Mouse (Mus musculus) cerebellum, postnatal 25 days (tissue): ENCODE results near the gene Il6ra.
"Not testable (repeated sequence)": the region's sequence is repeated elsewhere in the genome, so short reads cannot be mapped to it uniquely, and the experiment has no call there.

ENCODE experiments used
- DNase-seq, 2 experiments: peaks; one replicate each; pipeline ENCODE4 v3.0.0; 2021; ENCODE audit warnings: mixed read lengths in 2 of 2

Gene Il6ra

DNA sequence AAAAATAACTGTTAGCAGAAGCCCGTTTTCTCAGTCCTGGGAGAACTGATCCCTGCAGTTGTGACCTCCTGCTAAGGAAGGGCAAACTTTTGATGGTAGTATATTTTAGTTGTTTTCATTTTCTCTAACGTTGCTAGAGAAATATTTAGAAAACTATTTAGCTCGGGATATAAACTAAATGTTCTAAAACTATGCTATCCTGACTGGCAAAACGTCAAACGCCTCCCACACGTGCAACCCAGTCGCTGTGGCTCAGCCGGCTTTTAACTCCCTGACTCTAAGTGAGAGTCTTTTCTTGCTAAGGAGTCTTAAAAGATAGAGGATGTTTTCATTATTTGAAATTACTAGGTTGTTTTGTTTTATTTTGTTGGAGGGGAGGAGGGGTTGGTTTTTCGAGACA lies 38.0 kb downstream of the Il6ra start:
- no peak for DNase-seq

DNA sequence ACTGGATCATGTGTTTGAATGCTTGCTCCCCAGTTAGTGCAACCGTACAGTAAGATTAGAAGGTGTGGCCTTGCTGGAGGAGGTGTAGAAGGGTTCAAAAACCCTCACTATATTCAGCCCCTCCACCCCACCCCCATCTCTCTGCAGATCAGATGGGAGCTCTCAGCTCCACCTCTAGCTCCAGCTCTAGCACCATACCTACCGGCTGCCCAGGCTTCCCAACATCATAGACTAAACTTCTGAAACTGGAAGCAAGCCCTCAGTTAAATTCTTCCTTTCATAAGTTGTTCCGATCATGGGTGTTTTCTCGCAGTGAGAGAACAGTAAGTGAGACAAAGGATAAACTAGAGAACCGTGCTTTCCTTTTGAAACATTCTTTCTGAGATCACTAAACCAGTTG lies 38.9 kb downstream of the Il6ra start:
- no peak for DNase-seq

DNA sequence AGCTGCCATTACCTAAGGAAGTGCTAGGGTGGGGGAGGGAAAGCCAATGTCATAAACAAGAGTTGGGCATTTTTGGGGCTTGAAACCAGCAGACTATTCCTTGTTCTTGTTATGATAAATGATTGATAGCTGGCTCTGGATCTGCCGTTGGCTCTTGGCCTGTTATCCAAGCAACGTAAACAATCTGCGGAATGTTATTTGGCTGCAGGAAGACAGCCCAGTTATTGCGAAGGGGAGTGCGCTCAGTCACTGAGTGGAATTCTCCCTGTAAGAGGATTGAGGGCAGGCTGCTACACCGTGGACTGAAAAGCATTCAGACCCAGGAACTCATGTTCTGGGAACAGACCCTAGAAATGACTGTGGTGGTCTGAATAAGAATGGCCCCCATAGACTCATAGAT lies 40.3 kb downstream of the Il6ra start:
- no peak for DNase-seq

DNA sequence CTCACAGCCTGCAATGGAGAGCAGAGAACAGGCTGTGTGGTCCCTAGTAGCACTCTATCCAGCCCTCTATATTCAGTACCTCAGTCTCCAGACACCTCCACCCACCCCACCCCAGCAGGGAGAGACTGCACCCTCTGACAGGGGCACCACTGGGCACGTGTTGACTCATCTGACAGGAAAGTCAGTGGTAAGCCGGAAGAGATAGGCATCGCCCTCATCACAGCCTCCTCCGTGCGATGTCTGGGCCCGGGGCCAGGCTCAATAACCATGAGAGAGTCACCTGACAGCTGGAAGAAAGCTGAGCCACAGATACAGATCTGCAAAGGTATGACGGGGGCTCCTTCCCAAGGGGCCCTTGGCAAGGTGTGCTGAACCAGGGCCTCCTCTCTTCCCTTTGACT lies 40.8 kb downstream of the Il6ra start:
- DNase-seq: no peak

DNA sequence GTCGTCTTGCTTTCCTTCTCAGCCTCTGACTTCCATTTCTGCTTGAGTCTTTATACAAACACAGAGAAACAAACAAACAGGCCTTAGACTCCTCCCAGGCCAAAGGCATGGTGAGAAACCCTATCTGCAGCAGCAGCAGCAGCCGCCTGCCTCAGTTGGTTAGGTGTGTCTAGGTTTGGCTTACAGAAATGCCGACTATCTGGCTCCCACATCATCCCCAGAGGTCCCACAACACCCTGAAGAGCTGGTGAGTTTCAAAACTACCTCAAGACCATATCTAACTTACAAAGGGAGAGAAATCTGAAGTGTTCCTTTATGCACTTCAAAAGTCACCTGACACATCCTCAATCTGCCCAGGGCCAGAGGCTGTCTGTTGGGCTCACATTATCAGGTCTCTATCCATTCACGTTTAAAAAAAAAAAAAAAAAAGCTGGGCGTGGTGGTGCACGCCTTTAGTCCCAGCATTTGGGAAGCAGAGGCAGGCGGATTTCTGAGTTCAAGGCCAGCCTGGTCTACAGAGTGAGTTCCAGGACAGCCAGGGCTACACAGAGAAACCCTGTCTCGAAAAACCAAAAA lies 41.6 kb downstream of the Il6ra start:
- no peak for DNase-seq

DNA sequence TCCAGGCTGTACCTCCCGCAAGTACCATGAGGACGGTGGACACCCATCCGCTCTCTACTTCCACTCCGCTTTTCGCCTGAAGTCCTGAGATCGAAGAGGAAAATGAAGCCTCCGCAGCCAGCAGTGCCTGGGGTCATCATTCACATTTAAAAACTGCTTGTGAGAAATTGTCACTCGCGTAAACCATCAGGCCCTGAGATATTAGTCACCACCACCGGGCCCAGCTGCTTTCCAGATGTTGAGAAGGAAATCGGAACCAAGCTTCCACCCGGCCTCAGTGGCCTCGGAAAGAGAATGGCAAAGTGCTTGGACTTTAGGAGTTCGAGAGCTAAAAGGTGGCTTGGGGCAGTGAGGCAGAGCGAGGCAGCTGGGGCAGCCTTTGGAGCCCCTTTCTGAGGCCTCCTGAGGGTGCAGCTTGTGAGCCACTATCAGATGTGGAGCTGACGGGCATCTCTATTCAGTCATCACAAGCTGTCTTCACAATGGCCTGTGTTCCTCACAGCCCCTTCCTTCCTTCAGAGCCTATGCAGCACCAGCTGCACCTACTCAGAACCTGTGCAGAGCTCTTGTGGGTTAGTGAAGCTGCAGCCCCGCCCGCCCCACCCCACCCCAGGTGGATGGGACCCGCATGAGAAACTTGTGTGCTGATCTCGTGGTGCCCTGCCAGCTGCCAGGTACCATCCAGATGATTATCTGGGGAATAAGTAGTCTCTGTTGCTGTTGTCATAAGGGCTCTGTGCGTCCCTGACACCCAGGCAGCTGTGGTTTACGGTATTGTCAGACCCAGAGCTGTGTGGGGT lies 42.3 kb downstream of the Il6ra start:
- no peak for DNase-seq

DNA sequence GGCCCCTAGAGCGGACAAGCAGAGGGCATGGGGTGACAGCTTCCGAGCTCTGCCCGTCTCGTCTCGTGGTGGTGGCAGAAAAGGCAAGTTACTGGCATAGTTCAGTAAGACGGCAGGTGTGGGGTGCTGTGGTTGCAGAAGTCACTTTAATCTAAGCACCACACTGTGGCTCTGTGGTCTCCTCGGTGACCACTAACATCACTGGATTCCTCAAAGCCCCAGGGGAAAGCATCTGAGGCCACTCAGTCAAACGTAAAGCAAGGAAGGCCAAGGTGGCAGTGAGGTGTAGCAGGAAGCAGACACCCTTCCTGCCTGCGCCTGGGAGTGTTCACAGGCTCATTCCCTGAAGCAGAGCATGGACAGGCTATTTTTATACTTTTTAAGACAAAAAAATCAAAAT lies 43.4 kb downstream of the Il6ra start:
- no peak for DNase-seq

DNA sequence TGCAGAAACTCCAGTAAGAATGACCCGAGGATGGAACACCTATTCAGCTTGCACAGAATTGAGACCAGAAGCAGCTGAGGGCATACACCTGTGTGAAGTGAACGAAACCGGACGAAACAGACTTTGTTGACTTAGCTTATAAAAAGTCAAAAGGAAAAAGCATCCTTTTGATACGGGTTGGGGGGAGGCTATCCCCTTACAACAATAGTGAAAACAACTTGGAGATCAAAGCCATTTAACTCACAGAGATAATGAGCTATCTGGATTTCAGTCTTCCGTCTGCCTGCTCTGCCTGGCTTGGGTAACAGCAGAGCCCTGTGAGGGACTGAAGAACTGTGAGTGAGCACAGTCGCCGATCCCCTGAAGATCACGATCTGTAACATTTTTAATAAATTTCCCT lies 44.0 kb downstream of the Il6ra start:
- DNase-seq: no peak

DNA sequence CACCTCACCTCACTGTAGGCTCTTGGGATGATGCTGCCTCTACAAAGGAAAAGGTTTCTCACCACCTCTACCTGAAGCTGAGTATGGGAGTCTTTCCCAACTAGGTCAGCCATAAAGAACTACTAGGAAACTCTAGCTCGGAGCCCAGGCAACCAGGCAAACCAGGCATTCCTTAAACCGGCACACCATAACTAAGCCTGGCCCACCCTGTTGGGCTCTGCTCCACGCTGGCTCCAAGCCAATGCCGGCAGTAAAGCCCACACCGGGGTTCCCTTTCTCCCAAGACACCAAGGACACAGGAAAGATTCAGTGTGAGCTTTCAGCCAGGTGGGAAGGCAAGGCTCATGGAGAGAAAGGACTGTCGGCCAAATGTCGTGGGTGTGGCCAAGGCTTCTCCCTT lies 44.6 kb downstream of the Il6ra start:
- DNase-seq: no peak

DNA sequence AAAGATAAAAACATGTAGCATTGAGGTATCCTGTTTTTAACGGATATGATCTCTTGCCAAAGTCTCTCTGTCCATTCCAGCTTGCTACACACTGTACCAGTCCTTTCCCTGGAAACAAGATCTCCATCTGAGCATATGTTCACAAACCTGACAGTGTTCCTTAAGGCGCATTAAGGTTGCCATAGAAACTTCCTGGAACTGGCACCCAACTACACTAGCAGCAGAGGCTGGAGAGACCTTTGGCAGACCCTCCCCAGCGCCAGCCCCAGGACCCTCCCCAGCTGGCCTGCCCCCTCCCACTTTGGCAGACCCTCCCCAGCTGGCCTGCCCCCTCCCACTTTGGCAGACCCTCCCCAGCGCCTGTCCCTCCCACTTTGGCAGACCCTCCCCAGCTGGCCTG lies 45.3 kb downstream of the Il6ra start:
- DNase-seq: no peak

DNA sequence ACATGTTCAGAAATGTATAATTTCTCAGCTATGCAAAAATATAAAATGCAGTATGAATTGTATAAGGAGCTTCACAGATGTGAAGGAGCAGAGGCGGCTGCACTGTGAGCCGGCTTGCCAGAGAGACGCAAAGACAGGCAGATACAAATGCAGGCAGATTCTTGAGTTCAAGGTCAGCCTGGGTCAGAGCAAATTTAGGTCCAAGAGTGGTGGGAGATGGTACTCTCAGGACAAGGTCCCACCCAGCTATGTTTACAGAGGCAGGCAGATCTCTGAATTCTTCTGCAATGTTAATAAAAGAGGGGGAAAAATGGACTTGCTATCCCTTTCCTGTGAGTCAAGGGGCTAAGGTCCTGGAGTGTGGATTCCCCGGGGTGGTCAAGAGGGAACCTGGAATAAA lies 47.2 kb downstream of the Il6ra start:
- DNase-seq: no peak

DNA sequence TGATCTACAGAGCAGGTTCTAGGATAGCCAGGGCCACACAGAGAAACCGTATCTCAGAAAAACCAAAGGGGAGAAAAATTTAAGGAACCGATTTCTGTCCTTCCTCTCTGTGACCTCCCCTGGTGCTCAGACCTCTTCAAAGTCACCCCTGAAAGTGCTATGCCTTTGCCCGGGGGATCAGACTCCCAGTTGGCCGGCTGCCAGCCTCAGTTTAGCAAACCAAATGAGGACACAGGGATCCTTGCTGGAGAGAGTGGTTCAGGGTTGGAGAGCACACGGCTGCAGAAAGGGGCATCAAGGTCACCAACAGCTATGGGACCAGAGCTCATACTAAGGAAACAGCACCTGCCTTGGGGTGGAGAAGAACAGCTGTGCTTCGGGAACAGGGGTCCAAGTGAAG lies 48.0 kb downstream of the Il6ra start:
- DNase-seq: no peak

DNA sequence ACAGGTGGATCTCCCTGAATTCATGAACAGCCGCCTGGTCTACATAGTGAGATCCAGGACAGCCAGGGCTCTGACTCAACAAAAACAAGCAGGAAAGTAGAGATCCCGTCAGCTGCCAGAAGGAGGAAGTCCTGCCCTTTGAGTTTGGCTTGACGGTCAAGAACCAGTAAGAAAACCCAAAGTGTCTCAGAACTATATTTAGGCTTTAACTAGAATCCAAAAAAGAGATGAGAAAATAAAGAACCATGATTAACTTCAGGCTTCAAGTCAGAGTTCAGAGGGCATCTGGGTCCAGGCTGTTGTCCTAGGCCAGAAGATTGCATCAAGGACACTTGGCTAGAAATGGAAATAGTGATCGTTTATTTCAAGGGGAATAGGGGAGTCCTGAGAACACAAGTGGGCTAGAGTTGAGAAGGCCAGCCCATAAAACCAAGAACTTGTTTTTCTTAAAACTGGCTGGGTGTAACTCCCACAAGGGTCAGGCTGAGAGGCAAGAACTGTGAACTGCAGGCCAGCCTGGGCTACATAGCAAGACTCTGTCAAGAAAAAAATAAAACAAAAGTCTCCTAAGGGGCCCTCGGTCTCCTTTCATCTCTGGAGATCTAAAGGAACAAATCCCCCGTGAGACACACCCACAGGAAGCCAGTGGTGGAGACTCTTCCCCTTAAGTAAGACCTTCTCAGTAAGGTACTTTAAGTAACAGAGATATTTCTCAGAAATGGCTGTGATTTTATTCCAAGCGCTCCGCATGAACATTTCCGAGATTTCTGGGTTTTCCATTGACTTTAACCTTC lies 49.1 kb downstream of the Il6ra start:
- no peak for DNase-seq

DNA sequence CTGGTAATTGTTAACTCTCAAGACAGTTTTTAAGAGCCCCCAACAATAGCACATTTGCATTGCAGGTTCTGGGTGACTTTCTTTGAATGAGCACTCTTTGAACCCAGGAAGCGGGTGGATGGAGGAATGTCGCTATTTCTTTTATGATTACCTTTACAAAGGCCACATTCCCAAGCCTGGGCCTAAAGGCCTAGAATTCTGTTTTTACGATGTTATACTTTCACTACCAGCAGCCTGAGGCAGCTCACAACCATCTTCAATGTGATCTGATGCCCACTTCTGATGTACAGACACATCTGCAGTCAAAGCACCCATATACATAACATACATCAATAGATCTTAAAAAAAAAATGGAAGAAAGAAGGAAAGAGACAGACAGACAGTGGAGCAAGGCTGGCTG lies 49.7 kb downstream of the Il6ra start:
- DNase-seq: not testable (repeated sequence)

DNA sequence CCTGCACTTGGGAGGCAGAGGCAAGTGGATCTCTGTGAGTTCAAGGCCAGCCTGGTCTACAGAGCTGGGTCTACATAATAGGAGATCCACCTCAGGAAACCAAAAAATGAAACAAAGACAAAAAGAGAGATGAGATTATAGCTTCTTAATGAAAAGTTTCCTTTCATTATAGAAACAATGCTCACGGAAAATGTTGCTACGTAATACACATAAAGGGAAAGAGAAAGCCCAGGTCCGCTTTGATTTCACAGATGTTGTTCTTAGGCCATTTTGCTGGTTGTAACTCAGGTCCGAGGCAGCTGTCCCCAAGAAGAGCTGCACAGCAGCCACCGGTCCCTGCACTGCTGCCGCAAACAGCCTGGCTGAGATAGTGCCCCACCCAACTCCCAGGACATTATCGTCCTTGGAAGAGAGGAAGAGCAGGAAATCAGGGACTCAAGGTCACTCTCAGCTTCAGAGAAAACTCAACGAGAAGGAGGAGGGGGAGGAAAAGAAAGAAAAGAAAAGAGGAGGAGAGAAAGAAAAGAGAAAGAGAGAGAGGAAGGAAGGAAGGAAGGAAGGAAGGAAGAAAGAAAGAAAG lies 50.7 kb downstream of the Il6ra start:
- DNase-seq: no peak

DNA sequence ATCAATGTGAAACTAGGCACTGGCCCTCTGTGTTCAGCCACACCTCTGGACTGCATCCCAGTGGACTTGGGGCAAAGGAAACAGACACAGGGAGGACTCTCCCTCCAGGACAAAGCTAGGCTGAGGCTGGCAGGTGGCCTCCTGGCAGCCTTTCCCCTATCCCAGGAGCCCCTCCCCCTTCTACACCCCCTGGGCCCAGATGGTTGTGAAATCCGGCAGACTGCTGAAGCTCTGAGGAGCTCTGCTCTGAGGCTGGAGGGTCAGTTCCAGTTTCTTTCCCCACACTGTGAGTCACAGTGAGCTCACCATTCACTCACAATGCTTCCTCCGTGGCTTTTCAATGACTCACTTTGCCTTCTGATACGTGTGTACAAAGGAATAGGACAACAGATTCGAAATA lies 51.9 kb downstream of the Il6ra start:
- peak; percentile 19 to 32 for DNase-seq

DNA sequence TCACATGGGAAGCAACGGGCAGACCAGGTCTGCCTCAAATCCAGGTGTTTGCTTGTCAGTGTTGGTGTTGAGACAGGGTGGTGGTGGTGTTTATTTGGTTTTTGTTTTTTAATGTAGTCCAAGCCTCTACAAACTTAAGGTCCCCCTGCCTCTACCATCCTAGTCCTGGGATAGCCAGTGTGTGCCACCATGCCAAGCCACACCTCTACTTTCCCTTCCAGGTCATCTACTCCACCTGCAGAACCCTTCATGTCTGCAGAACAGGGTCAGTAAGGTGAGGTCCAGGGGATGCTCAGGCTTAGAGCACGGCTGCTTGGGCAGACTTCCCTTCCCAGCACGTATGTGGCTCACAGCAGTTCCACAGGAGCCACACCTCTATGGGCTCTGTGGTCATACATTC lies 52.7 kb downstream of the Il6ra start:
- no peak for DNase-seq

DNA sequence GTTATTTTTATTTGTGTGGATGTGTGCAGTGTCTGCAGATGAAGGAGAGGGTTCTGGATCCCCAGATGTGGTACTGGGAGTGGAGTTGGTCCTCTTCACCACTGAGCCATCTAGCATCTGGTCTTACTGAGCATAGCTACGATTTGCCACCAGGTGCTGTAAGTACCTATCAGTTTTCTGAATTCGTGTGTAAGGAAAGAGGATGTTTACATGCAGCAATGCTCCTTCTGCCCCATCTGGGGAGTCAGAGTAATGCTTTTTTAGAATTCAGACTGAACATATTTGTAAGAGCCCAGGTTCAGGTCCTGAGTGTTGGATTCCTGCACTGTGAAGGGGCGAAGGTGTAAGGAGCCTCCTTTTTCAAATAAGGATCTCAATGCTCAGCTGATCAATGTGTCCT lies 53.1 kb downstream of the Il6ra start:
- DNase-seq: no peak

DNA sequence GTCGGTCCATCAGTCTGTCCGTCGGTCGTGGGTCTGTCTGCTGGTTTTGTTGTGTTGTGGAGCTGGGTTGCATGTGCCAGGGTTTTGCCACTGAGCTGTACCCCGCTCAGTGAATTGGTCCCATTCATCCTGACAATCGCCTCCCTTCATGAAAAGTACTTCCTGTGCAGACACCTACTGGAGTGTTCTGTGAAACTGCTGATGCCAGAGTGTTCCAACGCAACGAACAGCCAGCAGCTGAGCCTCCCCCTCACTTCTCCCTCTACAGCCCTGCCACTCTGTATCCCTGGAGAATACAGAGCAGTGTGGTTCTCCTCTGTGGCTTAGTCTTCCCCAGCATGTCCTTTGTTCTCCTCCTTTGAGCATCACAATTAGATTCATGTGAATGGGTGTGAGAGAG lies 54.1 kb downstream of the Il6ra start:
- DNase-seq: no peak

DNA sequence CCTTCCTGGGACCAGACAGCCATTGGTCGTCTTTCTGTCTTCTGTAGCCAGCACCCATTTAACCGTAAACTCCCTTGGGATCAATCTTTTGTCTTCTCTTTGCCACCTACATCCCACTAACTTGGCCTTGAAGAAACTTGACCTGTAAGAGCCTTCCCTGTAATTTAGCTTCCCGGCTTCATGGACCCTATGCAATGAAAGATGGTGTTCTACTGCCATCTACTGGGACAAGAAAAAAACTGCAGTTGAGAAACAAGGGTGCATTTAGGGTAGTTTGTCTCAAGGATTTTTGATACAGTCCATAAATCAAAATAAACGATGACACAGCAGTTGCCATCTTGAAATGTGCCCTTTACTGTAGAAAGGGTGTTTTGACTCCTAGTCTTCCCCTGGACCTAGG lies 54.9 kb downstream of the Il6ra start:
- peak in 1 of 2 experiments; percentile 14 for DNase-seq

DNA sequence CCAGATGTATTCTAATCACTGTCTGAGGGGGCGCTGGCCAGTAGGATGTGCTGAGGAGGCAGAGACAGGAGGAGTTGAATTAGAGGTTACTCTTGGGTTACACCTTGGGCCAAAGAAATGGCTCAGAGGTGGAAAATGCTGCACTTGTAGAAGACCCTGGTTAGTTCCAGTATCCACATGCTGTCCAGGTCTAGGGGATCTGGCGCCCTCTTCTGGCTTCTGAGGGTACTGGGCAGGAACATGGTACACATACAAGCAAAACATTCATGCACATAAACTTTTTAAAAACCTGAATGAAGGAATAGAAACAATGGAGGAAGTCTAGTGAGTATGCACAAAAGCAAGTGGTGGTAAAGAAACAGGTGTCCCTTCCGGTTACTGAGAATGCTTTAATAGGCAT lies 55.6 kb downstream of the Il6ra start:
- peak in 1 of 2 experiments; percentile 25 for DNase-seq

DNA sequence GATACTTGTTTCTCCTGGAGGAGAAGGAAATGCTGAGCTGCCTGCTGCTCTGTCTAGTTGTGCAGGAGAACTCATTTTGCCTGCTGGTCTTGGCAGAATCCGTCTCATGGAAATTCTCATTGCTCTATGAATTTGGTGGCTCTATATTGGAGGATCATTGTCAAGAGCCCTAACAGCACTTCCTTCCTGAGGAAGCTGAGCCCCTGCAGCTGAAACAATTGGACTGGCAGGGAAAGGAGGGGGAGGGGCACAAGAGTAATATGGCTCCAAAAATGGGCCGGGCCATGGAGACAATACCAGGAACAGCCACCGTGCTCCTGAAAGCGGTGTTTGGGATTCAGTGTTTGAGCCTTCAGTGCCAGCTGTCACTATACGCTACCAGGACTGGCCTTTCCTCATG lies 59.2 kb downstream of the Il6ra start:
- DNase-seq: no peak

DNA sequence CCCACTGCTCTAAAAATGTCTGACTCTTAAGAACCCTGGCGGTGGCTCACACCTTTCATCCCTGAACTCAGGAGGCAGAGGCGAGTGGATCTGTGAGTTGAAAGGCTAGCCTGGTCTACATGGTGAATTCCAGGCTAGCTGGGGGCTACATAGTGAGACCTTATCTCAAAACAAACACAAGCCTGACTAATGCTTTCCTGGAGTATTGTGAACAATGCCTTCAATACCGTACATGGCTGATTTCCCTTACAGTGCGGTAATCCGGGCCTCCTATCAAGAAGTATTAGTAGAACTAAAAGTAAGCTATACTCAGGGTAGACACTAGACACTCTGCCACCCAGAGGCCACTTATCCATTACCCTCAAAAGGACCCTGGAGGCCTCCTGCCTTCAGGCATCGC lies 64.9 kb downstream of the Il6ra start:
- DNase-seq: no peak

DNA sequence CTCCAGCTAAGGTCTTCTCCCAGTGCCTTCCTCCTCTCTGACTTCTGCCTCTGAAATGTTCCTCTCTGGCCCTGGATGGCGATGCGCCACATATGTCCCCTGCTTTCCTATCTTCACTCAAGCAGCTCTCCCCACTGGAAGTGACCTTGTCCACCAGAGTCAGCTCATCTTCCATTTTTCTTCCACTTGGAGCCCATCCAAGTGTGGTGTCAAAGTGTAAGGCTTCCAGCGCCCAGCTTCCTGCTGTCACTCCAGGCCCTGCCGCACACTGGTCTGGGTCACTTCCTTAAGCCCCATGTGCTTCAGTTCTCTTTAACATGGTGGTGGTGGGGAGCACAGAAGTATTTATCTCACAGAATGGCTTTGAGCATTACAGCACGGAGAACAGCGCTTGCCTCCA lies 65.4 kb downstream of the Il6ra start:
- no peak for DNase-seq
